Mouse (Mus musculus) E14TG2a.4 (cell line): ENCODE data around the gene Gm20388.

Source experiments
- CTCF ChIP-seq: conservative IDR thresholded peaks from 2 replicates; pipeline ENCODE4 v1.5.1; 2014; ENCODE audit warnings: low read length
- NANOG ChIP-seq: IDR thresholded peaks from 2 replicates; pipeline ENCODE4 v1.6.1; 2014; ENCODE audit warnings: borderline replicate concordance, low read length, mixed read lengths
- POU5F1 ChIP-seq: IDR thresholded peaks from 2 replicates; pipeline ENCODE4 v1.6.1; 2014; ENCODE audit warnings: low read length, borderline replicate concordance

DNA sequence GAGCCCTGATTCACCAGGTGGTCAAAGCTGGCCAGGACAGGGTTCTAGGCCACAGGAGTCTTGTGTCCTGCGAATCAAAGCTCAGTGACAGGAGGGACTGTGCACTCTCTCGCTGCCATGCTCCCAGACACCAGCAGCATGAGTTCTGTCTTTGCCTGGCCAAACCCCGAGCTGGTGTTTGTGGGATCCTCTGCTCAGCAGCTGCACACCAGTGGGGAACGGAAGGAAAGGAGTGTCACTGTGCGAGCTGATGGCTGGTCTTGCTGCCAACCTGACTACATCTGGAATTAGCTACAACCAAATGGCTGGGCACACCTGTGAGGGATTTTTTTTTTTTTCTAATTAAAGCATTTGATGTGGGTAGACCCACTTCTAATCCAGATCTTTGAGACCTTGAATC lies 2560.1 kb downstream of the Gm20388 start:
- TF ChIP-seq CTCF (no peak), NANOG (no peak), POU5F1 (no peak)
